Mouse (Mus musculus) kidney, embryonic 16.5 days (tissue): ENCODE data around the gene 1700028J19Rik. TPM values are rescaled to one million over a fixed set of nuclear protein-coding genes. Genes with fewer than 3 reads are reported as not detected.

ENCODE experiments used
- ATAC-seq: fragments of 200-750 bp; cut with Nextera tagmentation; 2 replicates; pipeline ENCODE4 v1.8.0; 2017; ENCODE audit warnings: moderate TSS enrichment; ENCODE audit not compliant: low FRiP score, low TSS enrichment
- H3K27ac ChIP-seq: fragments of 300-500 bp; sonication (generic); 2 replicates; pipeline ENCODE4 v1.5.1; 2014; ENCODE audit warnings: low read length
- H3K27me3 ChIP-seq: fragments of 300-500 bp; sonication (generic); 2 replicates; pipeline ENCODE4 v1.6.1; 2014; ENCODE audit warnings: low read length, control low read depth, mixed read lengths; ENCODE audit not compliant: insufficient read depth
- H3K36me3 ChIP-seq: fragments of 300-500 bp; sonication (generic); 2 replicates; pipeline ENCODE4 v1.6.1; 2014; ENCODE audit warnings: low read length, control low read depth, mixed read lengths; ENCODE audit not compliant: insufficient read depth
- H3K4me1 ChIP-seq: fragments of 300-500 bp; sonication (generic); 2 replicates; pipeline ENCODE4 v1.6.1; 2014; ENCODE audit warnings: low read length, control low read depth, mixed read lengths; ENCODE audit not compliant: insufficient read depth
- H3K4me2 ChIP-seq: fragments of 300-500 bp; sonication (generic); replicated peaks from 2 replicates; pipeline ENCODE4 v1.6.1; 2014; ENCODE audit warnings: low read depth, low read length
- H3K4me3 ChIP-seq: fragments of 300-500 bp; sonication (generic); 2 replicates; pipeline ENCODE4 v1.5.1; 2014; ENCODE audit warnings: mild to moderate bottlenecking, low read length
- H3K9ac ChIP-seq: fragments of 300-500 bp; sonication (generic); replicated peaks from 2 replicates; pipeline ENCODE4 v1.6.1; 2014; ENCODE audit warnings: low read length
- H3K9me3 ChIP-seq: fragments of 300-500 bp; sonication (generic); 2 replicates; pipeline ENCODE4 v1.6.1; 2016; ENCODE audit warnings: low read length, control low read depth
- WGBS: fragments of 180-500 bp; shearing (Covaris S2); extraction: QIAGEN DNeasy Blood & Tissue Kit; methylation state at CpG from one replicate; pipeline ENCODE4 v1.1.7; 2014; 5-methylcytosine and 5-hydroxymethylcytosine counted together
- polyA plus RNA-seq: library from polyadenylated mRNA; unstranded; fragments of >200 nt; fragmentation: Nextera tagmentation; extraction: Ambion mirVana; gene quantifications from 2 replicates; pipeline ENCODE4 v1.2.1, GENCODE M21; 2015

The 1700028J19Rik gene
- 1.9 and 2.0 TPM in 2 replicates for polyA plus RNA-seq

DNA sequence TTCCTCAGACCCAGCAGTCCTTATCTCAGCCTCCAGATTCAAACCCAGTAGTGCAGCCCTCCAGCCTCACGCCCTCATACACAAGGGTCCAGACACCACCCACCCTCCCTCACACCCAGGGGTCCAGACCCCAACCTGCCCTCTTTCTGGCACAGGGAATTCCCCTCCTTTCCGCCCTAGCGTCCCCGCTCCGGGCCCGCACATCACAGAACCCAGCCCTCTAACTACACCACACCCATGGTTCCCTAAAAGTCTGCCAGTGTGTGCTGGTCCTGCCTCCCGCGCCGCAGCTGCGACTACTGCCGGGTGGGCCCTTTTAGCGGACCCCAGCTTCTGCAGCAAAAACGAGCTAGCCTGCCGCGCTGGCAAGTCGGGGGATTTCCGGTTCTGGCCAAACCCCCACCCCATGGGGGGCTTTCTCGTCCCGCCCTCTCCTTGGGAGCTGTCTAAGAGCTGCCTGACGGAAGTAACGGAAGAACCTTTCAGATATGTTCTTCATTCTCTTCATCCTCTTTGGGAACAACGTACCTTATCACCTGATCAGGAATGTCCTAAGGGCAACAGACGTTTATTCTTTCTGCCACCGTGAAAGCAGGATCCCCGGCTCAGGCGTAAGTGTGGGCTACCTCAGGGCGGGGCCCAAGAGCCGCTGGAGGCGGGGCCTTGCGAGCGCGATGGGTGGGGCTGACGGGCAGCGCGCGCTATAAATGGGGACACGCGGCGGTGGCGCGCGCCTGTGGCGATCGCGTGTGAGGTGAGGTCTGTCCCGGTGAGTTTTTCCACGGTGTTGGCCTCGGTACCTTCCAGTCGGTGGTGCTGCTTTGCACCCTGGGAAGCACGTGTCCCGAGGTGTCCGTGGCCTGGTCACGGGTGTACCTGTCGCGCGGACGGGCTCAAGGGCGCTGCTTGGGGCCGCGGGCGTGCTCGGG lies at the start of gene 1700028J19Rik, which contains the start of gene 2410002F23Rik:
1700028J19Rik (minus strand) TSS at position 641 of the 929 bp plus-strand sequence.
2410002F23Rik (plus strand) TSS at position 668 of the 929 bp plus-strand sequence.
- peak within 1 kb of the TSS; percentile 78 for H3K4me2 ChIP-seq
- peak within 1 kb of the TSS; percentile 96 for H3K27ac ChIP-seq
- H3K4me1 ChIP-seq, result peaks cover 26% of the 10 kb centered on the region
- WGBS, result under 1% methylated on average over 62 of the region's 62 CpGs
- no peaks in the 10 kb centered on the region for H3K27me3 ChIP-seq
- no peaks in the 10 kb centered on the region for H3K9me3 ChIP-seq
- peak; percentile 85 for ATAC-seq
- peak within 1 kb of the TSS; percentile 99 for H3K9ac ChIP-seq
- peak within 1 kb of the TSS; percentile 98 for H3K4me3 ChIP-seq
- peaks cover 27% of the 10 kb centered on the region for H3K36me3 ChIP-seq

DNA sequence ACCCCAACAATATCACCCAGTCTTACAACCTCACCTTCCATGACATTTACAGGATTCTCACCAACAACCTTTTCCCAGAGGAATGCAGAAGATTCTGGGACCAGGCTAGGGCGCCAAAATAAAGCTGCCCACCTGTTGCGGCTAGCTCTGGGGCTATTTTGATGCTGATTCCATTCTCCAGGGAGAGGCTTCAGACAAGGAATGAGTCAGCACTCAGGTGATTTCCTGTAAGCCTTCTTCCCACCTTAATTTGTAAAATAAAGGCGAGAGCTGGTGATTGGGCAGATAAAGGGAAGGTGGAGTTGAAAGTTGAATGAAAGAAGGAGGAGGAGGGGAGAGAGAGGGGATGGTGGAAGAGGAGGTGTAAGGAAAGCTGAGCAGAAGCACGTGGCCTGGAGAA lies 44.9 kb upstream of the 1700028J19Rik start:
- Histone ChIP-seq H3K9me3 (peaks cover 7% of the 10 kb centered on the region), H3K36me3 (no peaks in the 10 kb centered on the region), H3K9ac (no peak overlapping the region), H3K27me3 (no peaks in the 10 kb centered on the region), H3K27ac (no peak overlapping the region), H3K4me3 (no peak overlapping the region), H3K4me2 (no peak overlapping the region), H3K4me1 (no peaks in the 10 kb centered on the region)
- WGBS, result 52% methylated on average over 4 of the region's 4 CpGs
- no peak for ATAC-seq

DNA sequence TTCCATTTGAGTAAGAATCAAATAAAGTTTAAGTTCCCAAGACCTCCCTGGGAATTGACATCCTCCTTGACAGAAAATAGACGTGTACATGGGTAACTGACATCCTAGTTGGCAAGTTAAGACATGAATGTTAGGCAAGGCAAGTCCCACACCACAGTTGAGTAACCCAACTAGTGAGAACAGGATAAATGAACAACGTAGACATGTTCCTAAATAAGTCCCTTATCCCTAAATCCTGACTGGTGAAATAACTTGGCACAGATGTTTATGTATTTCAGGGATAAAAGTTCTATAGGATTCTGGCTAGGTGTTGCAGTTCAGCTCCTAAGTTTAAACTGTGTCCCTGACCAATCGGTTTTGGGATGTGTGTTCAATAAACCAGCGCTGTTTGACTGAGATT lies 44.5 kb upstream of the 1700028J19Rik start:
- Histone ChIP-seq H3K4me2 (no peak overlapping the region), H3K4me3 (no peak overlapping the region), H3K9me3 (peaks cover 7% of the 10 kb centered on the region), H3K36me3 (no peaks in the 10 kb centered on the region), H3K27me3 (no peaks in the 10 kb centered on the region), H3K9ac (no peak overlapping the region), H3K27ac (no peak overlapping the region), H3K4me1 (no peaks in the 10 kb centered on the region)
- WGBS, result 77% methylated on average over 4 of the region's 4 CpGs
- ATAC-seq, result no peak

DNA sequence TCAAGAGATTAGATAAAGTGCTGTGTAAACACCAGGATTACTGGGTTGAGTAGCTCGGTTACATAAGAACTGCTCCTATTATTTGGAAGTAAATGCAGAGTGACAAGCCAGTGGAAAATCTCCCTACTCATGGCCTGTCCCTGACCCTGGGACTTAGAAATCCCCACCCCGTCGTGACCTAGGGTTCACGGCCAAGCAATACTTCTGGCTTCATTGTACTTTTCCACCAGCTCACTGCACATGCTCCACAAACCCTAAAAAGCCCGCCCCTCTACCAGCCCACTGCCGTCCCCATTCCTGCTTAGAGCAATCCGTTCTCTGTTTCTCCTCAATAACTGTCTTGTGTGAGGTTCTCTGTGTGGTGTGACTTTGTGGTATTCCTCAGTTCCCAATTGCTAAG lies 41.3 kb upstream of the 1700028J19Rik start:
- H3K4me2 ChIP-seq, result no peak overlapping the region
- 71% methylated on average over 7 of the region's 7 CpGs for WGBS
- H3K4me1 ChIP-seq, result no peaks in the 10 kb centered on the region
- H3K9ac ChIP-seq, result no peak overlapping the region
- H3K36me3 ChIP-seq, result no peaks in the 10 kb centered on the region
- peaks cover 7% of the 10 kb centered on the region for H3K9me3 ChIP-seq
- no peaks in the 10 kb centered on the region for H3K27me3 ChIP-seq
- no peak for ATAC-seq
- no peak overlapping the region for H3K4me3 ChIP-seq
- H3K27ac ChIP-seq, result no peak overlapping the region

DNA sequence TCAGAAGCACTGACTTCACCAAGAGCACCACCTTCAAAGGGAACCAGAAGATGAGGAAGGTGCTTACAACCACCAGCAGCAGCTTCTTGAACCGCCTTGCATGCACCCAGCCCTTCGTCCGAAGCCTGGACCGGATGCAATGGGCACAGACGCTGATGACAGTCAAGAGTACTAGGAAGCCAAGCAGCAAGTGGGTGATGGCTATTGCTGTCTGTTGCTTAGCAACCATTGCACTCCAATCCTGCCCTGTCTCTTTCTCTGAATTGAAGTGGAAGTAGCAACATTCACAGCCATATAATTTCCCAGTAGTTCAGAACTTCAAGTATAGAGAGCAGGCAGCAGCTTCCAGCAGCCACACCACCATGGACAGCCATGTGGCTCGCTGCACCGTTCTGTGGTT lies 35.1 kb upstream of the 1700028J19Rik start:
- no peaks in the 10 kb centered on the region for H3K27me3 ChIP-seq

DNA sequence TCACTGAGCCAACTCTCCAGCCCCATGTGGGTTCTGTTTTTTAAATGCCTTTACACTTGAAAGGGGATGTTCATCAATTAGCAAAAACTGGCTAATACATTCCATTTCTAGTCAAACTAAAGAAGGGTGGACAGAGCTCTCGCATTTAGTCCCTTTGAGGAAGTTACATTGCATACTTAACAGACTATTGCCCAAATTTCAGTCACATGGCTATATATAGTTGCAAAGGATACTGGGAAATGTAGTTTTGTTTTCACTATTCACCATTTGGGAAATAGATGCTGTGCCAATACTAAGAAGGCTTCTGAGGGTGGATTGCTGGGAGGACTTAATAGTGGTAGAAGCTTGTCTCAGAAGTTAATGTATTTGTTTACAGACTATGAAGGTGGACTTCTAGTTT lies 34.5 kb upstream of the 1700028J19Rik start:
- no peak overlapping the region for H3K9ac ChIP-seq
- no peaks in the 10 kb centered on the region for H3K36me3 ChIP-seq
- WGBS, result 70% methylated on average over 1 of the region's 1 CpGs
- no peaks in the 10 kb centered on the region for H3K4me1 ChIP-seq
- no peaks in the 10 kb centered on the region for H3K27me3 ChIP-seq
- H3K9me3 ChIP-seq, result 0 out of 2 replicates have a peak, but pooled peaks cover 4% of the 10 kb centered on the region
- H3K4me2 ChIP-seq, result no peak overlapping the region
- no peak for ATAC-seq
- no peak overlapping the region for H3K27ac ChIP-seq
- no peak overlapping the region for H3K4me3 ChIP-seq

More for the DNA sequence above, 35.1 kb upstream of the 1700028J19Rik start:
- no peaks in the 10 kb centered on the region for H3K36me3 ChIP-seq
- H3K9ac ChIP-seq, result no peak overlapping the region
- no peak overlapping the region for H3K4me2 ChIP-seq
- H3K27ac ChIP-seq, result no peak overlapping the region
- WGBS, result 73% methylated on average over 7 of the region's 7 CpGs
- no peak for ATAC-seq
- no peak overlapping the region for H3K4me3 ChIP-seq
- 0 out of 2 replicates have a peak, but pooled peaks cover 4% of the 10 kb centered on the region for H3K9me3 ChIP-seq
- H3K4me1 ChIP-seq, result no peaks in the 10 kb centered on the region

DNA sequence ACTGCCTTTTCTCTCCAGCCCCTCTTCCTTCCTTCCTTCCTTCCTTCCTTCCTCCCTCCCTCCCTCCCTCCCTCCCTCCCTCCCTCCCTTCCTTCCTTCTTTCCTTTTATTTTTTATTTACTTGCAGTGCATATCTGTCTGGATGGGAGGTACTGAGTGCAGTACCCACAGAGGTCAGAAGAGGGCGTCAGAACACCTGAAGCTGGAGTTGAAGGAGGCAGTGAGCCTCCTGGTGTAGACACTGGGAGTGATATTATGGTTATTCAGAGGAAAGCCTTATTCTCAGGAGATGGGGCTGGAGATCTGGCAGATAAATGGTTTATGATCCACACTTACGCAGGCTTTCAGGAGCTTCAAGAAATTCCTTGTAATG lies 30.7 kb upstream of the 1700028J19Rik start:
- no peaks in the 10 kb centered on the region for H3K4me1 ChIP-seq
- no peak overlapping the region for H3K27ac ChIP-seq
- H3K4me2 ChIP-seq, result no peak overlapping the region
- peaks cover 3% of the 10 kb centered on the region; the same call in 1 of the 2 replicates for H3K27me3 ChIP-seq
- 0 out of 2 replicates have a peak, but pooled peaks cover 4% of the 10 kb centered on the region for H3K9me3 ChIP-seq
- 42% methylated on average over 2 of the region's 2 CpGs for WGBS
- H3K36me3 ChIP-seq, result no peaks in the 10 kb centered on the region
- no peak for ATAC-seq
- H3K4me3 ChIP-seq, result no peak overlapping the region
- H3K9ac ChIP-seq, result no peak overlapping the region

DNA sequence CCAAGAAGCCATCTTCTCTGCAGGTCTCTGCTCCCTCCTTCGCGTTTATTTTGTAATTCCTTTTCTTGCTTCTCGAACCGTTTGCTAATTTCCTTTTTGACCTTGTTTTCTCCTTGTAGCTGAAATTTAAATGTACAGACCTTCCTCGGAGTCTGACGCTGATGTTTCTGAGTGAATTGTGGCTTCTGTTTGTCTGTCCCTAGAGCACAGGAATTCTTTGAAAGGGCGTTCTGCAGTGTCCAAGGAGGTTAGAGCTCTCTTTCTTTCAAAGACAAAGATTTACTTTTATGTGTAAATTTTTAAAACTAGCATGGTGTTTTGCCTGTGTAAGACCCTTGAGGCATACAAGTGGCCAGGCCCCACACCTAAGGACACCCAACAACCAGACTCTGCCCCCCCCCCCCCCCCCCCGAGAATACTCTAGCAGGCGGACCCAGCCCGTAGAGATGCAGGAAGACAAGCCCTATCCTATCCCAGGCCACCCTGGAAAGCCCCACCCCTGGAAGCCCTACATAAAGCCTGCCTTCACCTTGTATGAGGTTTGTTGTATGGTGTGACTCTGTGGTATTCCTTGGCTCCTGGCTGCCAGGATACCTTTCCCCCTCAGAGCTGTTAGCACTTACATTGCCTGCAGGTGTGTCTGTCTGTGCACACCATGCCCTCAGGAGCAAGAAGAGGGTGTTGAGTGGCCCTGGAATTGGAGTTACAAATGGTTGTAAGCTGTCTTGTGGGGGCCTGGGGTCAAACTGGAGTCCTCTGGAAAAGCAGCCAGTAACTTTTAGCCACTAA lies 30.2 kb upstream of the 1700028J19Rik start:
- WGBS, result 77% methylated on average over 7 of the region's 10 CpGs
- H3K4me3 ChIP-seq, result no peak overlapping the region
- no peak overlapping the region for H3K4me2 ChIP-seq
- H3K36me3 ChIP-seq, result no peaks in the 10 kb centered on the region
- H3K27me3 ChIP-seq, result peaks cover 3% of the 10 kb centered on the region; the same call in 1 of the 2 replicates
- ATAC-seq, result no peak
- H3K27ac ChIP-seq, result no peak overlapping the region
- no peak overlapping the region for H3K9ac ChIP-seq
- no peaks in the 10 kb centered on the region for H3K4me1 ChIP-seq
- H3K9me3 ChIP-seq, result 0 out of 2 replicates have a peak, but pooled peaks cover 4% of the 10 kb centered on the region

DNA sequence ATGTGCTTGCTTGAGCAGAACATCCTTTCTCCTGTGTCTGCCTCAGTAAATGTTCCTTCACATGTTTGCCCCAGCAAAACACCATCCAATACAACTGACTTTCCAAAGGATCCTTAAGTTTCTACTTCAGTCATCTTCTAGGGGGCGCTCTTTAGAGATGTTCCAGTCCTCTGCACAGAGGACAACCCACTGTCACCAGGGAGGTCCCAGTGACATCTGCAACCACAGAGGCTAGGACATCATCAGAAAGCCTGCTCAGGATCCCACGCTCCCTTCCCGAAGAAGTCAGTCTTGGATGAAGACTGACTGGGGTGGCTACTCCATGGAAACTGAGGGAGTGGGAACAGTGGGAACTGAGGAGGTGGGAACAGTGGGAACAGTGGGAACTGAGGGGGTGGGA lies 29.1 kb upstream of the 1700028J19Rik start:
- H3K4me1 ChIP-seq, result no peaks in the 10 kb centered on the region
- H3K9me3 ChIP-seq, result 0 out of 2 replicates have a peak, but pooled peaks cover 4% of the 10 kb centered on the region
- no peaks in the 10 kb centered on the region for H3K36me3 ChIP-seq
- ATAC-seq, result no peak
- H3K27ac ChIP-seq, result no peak overlapping the region
- H3K27me3 ChIP-seq, result peaks cover 3% of the 10 kb centered on the region; the same call in 1 of the 2 replicates
- H3K4me3 ChIP-seq, result no peak overlapping the region
- WGBS, result 70% methylated on average over 3 of the region's 3 CpGs
- no peak overlapping the region for H3K4me2 ChIP-seq
- no peak overlapping the region for H3K9ac ChIP-seq
